Mouse (Mus musculus): ENCODE results near the gene Leng8. TPM values are rescaled to one million over a fixed set of nuclear protein-coding genes. Genes with fewer than 3 reads are reported as not detected.

Gene Leng8
- total RNA-seq, 1 experiment from 2014 or later = 169 TPM

Other genes with a start within 250 kb of the Leng8 start
- not detected in 2 replicates for gene Gm14548, start 238.9 kb upstream of the Leng8 start, total RNA-seq (2021)
- gene Lilra6, start 221.5 kb upstream of the Leng8 start, total RNA-seq (2021) = 0.24 and 0.48 TPM in 2 replicates
- gene Lair1, start 73.8 kb upstream of the Leng8 start, total RNA-seq (2021) = 1.2 TPM in 2 replicates
- gene Ttyh1, start 17.6 kb upstream of the Leng8 start, total RNA-seq (2021) = 2.0 and 2.3 TPM in 2 replicates
- gene Leng9, start 13.3 kb downstream of the Leng8 start, total RNA-seq (2021) = 11.5 and 12.2 TPM in 2 replicates
- 42.7 and 45.5 TPM in 2 replicates for gene Cdc42ep5, start 27.8 kb downstream of the Leng8 start, total RNA-seq (2021)
- 1.4 TPM in 2 replicates for gene Lilra5, start 100.7 kb downstream of the Leng8 start, total RNA-seq (2021)
- 0.21 TPM in 1 of 2 replicates, not detected in the other for gene Ncr1, start 200.7 kb downstream of the Leng8 start, total RNA-seq (2021)

Data from adrenal gland, postnatal 25 days (tissue).